Mouse (Mus musculus) left cerebral cortex, postnatal 25 days (tissue): ENCODE measurements around the gene Lhpp. TPM values are rescaled to one million over a fixed set of nuclear protein-coding genes. Genes with fewer than 3 reads are reported as not detected.
A peak's percentile ranks its signal among the peaks of the same experiment; 100 is the strongest.

Experiments used
- DNase-seq, 2 experiments: peaks; one replicate each; pipeline ENCODE4 v3.0.0; 2022; ENCODE audit warnings: low spot score in 2 of 2, mixed read lengths in 1 of 2
- intact Hi-C: fragments of 180-260 bp; cut with DNase I; formaldehyde crosslinking; loops from one replicate; pipeline ENCODE4 v1.15.1; 2025
- total RNA-seq, 2 experiments: library from RNA; stranded (reverse); gene quantifications; 2 replicates each; pipeline ENCODE4 v1.2.3; 2021

Gene Lhpp
- total RNA-seq, 2 experiments from 2014 or later: 15.3 to 19.2 TPM

DNA sequence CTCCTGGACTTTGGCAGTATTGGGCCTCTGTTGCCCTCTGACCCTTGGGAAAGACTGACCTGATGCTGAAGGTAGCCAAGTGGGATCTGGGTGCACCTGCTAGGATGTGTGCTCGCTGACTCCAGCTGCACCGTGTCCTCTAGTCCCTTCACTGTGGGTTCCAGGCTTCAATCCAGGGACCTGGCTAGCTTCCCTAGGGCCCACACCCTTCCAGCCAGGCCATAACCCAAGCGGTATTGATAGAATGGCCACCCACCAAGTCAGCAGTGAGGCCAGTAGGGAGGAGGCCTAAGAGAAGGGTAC, 60.4 kb downstream of the Lhpp start:
- DNase-seq: no peak
- intact Hi-C loops: no loop called here

DNA sequence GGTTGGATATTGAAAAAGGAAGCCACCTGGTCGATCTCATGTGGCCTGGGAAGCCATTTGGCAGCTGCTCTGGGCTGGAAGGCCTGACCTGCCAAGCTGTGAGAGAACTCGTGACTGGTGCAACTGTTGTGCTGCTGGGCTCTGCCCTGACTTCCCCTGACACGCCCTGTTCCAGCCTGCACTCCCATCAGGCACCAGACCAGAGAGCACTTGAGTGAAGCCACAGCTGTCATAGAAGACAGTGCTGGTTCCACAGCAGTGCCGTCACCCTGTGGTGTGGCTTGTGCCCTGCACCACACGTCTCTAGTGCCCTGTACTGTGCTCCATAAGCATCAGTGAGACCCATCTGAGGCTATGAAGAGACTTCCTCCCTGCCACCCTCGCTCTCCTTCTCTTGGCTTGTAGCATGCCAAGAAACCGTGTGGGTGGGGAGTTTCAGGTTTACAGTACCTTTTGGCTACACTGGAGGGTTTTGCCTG, 62.1 kb downstream of the Lhpp start:
- intact Hi-C loops: no loop called here

DNA sequence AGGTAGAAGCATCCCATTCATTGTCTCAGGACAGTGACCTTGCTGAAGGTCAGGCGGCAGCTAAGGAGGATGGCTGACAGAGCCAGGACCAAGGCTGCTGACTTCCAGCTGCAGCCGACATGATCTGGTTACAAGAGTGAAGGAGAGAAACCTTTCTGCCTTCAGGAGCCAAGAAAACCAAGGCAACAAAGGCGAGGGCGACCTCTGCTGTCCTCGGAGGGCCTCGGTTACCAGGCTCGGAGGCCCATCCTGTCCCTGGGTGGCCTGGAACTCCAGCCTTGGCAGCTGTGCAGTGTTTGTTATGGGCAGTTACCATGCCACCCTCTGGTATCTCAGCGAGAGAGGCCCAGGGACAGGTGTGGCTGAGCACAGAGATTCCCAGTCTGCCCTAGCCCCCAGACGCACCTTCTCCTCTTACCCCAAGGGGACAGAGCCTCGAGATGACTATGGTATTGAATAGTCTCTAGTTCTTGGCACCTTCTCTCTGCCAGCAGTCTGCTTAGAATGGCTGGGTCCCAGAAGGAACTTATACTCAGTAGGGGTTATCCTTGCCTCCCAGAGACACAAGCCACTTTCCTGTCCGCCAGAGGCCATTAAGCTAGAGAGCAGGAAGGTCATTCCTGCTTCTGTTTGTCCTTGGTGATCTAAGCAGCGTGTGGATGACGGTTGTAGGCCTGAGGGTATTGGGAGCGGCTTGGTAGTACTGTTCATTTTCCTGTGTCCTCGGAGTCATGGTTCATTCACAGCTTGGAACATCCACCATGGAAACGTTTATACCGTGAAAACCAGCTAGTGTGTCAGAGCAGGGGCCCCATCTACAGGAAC, 63.7 kb downstream of the Lhpp start:
- intact Hi-C loops: no loop called here
- DNase-seq: no peak

More for the DNA sequence above, 62.1 kb downstream of the Lhpp start:
- DNase-seq: peak in 1 of 2 experiments; percentile 73

DNA sequence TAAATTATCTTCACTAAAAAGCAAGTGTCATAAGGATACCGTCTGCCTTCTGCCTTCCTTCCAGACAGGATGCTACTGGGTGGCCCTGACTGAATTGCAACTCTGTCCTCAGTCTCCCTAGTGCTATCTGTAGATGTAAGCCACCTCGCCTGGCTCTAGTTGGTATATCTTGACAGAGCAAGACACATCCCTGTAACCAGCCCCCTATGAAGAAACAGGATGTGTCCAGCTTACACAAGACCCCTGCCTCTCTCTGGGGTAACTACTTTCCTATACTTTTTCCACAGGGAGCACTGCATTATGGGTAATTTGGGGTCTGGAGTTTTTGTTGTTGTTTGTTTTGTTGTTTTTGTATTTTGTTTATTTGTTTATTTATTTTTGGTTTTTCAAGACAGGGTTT, 65.5 kb downstream of the Lhpp start:
- DNase-seq: no peak
- intact Hi-C loops: no loop called here

DNA sequence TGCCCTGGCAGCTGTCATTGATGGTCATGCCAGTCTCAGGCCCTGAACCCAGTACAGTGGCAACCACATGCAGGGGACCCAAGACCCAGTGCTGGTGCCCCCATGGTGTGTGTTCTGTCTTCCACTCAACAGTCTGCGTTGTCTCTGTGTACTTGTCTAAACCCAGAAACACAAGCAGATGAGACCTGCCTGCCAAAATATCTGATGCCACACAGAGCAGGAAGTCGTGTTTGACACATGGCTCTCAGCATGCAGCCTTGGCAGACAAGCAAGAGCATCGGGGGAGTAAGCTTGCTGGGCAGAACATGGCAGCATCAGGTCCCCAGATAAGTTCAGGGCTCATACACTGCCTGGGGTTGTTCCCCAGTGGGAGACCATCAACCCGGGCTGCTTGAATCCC, 68.7 kb downstream of the Lhpp start:
- DNase-seq: no peak
- intact Hi-C loops: no loop called here

DNA sequence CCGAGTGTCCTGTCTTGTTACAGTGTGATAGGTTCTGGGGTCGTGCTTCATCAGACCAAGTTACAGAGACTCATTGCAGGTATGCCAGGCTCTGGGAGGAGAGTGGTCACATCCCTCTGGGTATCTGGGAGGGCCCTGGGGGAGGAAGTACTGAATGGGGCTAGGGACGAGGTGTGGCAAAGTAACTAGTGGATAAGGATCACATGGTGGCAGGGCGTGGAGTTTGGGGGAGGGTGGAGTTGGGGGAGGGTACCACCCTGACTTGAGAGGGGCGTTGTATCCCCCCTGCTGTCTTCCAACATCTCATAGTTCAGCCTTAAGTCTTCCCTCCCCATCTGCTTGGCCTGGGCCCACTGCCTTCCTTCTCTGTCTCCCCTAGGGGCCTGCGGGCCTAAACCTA, 69.1 kb downstream of the Lhpp start:
- no peak for DNase-seq
- intact Hi-C loops: no loop called here

DNA sequence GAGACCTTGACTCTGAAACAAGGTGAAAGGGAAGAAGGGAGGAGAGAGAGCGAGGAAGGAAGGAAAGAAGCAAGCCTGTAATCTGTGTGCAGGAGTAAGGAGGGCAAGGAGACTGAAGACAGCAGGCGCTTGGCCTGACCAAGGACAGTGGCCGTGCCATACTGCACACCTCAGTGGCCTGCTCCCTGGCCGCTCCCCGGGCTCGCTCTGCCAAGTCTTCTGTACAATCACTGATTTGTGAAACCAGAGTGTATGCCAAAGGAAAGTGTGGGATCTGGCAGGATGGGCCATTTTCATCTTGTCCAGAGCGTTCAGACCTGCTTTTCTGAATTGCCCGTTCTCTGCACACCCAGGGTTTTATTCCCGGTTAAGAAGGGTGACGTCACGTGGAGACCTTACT, 70.9 kb downstream of the Lhpp start:
- intact Hi-C loops: no loop called here
- no peak for DNase-seq

DNA sequence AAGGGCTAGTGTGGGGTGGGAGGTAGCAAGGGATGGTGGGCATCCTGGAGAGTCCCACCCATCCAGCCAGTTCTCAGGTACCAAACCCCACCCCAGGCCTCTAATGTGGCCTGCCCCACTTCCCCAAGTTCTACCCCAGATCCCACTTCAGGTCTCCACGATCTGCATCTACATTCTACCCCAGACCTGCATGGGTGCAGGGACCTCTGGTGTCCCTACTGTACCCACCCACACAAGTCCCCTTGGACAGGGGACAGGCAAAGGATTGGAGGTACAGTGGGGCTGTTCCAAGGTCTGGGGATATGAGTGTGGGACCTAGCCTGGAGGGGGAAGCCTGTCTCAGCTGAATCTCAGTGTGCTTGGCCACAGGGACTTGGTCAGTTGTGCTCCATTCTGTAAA, 71.4 kb downstream of the Lhpp start:
- intact Hi-C loops: no loop called here

DNA sequence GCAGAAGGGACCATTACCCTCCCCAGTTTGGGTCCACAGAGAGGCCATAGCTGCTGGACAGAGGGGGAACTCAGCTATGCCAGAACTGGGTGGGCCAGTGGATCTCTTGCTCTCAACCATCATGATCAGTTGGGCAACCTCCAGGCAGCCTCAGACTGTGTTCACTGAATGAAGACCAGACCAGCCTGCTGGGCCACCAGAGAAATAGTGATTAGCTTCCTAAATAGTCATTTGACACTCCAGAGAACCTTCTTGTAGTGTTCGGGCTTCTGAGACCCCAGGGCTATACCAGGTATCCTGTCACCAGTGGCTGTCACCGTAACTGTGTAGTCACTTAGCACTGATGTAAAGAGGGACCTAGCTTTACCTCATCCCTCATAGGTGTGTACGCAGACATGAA, 71.9 kb downstream of the Lhpp start:
- DNase-seq: no peak
- intact Hi-C loops: no loop called here

More for the DNA sequence above, 71.4 kb downstream of the Lhpp start:
- no peak for DNase-seq

DNA sequence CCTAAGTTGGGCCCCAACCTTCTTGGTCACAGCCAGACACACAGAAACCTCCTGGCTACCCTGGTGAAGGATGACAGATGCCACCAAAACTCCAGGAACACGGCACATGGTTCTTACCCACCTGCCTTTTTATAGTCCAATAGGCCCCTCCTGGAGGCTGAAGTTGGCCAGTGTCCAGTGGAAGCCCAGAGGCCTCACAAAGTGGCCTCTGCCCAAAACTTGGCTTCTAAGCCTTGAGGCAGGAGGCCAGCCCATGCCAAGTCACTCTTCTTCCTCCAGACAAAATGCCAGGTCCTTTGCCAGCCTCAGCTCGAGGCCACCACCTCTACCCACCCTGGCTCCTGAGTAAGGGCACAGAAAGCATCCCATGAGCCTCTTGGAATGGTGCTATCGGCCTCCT, 72.5 kb downstream of the Lhpp start:
- intact Hi-C loops: no loop called here
- no peak for DNase-seq

DNA sequence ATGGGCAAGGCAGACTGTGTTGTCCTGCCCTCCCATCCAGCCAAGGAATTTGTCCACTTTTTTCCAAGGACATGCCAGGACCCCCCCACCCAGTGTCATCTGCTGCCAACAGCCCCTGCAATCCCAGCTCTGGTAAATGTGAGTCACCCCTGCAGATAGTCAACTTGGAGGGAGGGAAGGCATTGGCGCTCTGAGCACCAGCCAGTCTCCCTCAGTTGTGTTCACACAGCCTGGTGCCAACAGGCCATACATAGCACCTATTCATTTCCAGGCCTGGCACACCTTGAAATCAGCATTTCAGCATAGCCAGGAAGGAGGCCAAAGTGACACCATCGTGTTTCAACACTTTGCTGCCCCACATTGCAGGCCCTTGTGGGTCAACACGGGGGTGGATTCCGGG, 73.5 kb downstream of the Lhpp start:
- no peak for DNase-seq
- intact Hi-C loops: no loop called here

DNA sequence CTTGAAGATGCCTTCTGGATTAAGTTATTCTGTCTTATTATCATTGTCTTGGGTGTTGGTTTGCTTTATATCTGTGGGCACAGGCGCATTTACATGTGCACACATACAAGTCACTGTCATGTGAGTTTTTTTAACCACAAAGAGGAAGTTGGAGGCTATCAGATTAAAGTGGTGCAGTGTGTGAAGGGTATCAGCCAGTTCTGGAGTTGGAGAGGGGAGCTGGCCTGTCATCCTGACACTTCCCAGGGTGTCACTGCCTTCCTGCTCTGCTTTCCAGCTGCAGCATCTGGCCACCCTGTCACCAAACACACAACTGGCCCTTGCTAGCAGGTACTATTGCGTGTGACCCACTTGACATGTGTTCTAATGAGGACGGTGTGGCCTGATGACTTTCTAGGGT, 76.1 kb downstream of the Lhpp start:
- no peak for DNase-seq
- intact Hi-C loops: no loop called here

DNA sequence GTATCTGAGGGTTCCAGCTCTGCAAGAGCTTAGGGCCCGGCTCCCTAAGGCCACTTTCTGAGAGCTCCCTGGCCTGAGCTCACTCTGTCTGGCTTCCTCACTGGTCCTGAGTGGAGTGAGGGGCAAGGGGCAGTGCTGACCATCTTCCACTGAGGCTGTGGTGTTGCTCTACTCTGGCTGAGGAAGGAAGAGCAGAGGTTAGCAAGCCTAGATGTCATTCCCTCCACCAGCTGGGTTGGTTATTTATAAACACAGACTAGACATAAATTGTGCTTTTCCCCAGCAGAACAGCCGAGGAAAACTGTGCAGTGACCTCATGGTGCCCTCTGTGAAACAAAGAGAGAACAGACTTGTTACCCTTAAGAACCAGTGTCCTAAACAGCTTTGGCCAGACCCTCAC, 77.5 kb downstream of the Lhpp start:
- DNase-seq: no peak
- intact Hi-C loops: no loop called here

DNA sequence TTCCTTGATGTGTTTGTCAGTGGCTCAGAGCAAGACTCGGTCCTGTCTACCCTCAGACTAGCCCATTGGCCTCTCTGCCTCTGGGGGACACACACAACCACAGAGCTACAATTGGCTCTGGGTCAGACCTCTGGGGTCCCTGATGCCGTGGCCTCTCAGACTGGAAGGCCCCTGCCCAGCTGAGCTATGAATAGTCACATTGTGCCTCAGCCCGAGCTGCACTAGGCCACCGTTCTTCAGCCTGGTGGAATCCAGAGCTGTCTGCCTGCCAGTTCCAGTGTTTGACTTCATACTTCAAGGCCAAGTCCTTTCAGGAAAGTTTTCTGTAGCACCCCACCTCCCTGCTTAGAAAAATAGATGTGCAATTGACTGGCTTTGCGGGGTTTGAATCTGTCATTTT, 78.3 kb downstream of the Lhpp start:
- peak in 1 of 2 experiments; percentile 31 for DNase-seq
- intact Hi-C loops: no loop called here

DNA sequence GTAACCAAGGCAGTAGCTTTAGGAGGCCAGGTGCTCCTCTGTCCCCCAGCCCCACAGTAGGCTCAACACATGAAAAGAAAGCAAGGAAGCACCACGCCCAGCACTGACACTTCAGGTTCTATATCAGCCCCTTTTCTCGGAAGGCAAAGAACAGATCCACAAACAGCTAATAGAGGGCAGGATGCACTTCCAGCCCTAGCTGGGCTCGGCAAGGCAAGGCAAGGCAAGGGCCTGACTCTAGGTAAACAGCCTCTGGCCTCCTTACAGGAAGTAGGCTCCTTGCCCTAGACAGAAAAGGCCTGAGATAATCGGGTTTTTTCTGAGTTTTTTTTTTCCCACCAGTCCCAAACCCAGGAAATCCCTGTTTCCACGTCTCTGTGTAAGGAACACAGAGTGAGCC, 79.3 kb downstream of the Lhpp start:
- DNase-seq: no peak
- intact Hi-C loops: no loop called here

DNA sequence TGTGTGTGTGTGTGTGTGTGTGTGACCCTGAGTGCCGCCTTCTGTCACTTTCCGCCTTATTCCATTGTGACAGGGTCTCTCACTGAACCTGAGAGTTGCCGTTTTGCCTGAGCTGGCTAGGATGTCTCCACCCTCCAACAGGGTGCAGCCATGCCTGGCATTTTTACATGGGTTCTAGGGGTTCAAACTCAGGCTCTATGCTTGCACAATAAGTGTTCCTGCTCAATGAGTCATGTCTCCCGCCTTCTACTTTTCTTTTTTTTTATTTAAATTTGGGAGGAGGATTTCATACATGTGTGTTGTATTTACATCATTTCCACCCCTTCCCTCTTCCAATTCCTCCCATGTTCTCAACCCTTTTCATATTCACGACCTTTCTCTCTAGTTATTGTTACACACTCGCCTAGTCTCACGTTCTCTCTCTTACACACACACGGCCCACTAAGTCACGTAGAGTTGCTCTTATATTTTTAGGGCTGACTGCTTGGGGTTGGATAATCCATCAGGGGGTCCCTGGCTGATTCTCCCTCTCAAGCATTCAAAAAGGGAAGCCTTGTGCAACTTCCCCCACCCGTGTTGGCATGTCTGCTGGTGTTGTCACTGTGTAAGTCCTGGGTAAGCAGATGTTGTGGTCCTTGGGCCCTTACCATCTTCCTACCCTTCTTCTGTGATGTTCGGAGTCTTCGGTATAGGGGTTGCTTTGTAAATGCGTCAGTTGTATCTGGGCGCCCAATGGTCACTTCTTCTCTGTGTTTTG, 80.5 kb downstream of the Lhpp start:
- no peak for DNase-seq
- intact Hi-C loops: no loop called here

DNA sequence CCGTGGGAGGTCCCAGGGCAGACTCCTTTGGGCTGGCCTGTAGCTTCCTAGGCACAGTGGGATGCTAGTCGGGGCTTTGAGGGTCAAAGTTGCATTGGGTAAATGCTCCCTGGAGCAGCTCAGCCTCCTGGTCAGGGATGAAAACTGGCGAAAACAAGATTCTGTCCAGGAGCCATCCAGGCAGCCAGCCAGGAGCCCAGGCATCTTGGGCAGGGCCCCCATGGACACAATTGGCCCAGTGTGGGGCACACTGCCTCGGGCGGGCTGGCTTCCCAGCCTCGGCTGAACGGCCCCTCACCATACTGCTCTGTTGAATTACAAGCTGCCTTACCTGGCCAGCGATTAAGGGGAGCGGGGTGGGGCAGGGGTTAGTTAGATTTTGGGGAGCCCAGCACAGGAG, 82.3 kb downstream of the Lhpp start:
- intact Hi-C loops: no loop called here
- peak in 1 of 2 experiments; percentile 46 for DNase-seq

DNA sequence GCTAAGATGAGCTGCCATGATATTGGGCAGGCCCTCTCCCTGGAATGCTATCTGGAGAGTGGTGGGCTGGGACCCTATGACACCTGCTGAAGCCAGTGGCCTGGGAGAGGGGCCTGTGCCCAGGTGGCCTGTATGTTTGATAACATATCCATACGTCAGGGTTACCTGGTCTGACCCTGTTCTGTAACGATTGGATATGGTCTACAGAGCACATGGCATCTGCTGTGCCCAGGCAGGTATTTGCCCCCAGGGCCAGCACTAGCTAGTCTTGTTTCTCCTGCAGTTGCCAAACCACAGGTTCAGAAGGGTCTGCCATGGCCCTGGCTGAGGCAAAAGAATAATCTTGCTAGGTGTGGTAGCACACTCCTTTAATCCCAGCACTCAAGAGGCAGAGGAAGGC, 83.1 kb downstream of the Lhpp start:
- no peak for DNase-seq
- intact Hi-C loops: no loop called here

DNA sequence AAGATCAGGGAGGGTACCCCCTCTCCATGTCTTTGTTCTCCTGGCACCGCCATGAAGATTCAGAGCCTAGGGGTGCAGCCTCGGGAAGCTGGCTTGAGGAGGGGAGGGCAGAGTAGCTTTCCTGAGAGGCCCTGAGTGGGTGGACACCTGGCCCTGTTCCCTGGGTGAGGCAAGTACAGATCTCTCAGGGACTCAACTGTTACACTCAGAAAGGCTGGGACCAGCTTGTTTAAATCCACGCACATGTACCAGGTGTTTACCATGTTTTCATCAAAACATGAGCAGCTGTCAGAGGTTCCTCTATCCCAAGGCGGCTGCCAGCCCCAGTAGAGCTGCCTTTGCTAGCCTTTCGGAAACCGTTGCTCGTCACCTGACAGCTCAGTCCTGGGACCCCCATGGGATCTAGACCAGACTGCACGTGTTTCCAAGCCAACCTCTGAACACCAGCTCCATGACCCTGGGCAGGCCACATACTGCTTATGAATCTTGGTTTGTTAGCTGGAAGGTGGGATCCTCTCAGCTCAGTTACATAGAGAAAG, 86.9 kb downstream of the Lhpp start:
- intact Hi-C loops: no loop called here
- no peak for DNase-seq

DNA sequence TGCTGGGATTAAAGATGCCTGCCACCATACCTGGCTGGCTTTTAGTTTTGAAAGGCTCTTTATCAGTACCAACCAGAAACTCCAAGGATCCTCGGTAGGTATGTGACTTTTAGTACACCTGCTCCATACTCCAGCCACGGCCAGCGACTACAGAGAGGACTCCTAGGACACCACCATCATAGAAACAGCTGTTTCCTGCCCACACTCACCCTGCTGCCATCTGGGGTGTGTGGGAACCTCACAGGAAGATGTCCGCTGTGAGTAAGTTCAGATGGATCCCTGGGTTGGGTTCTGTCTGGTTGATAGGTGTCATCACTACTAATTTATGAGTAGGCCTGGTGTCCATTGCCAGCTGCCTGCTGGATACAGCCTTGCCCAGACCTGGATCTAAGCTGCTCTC, 88.3 kb downstream of the Lhpp start:
- DNase-seq: peak in 1 of 2 experiments; percentile 59
- intact Hi-C loops: no loop called here

DNA sequence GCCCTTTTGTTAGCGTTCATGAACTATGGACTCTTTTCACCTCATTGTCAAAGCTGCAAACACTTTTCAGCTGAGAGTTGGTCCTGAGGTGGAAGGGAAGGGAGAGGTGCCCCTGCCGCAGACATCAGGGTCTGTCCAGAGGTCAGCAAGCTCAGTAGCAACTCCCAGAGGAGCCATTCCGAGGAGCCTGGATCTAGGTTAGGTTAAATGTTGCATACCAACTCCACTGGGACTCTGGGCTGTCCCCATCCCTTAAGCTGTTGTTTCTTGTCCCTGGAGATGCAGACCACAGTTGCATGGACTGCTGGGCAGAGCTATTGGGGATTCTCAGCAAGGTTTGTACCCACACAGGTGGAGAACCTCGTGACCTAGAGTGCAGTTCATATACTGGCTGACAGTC, 88.7 kb downstream of the Lhpp start:
- intact Hi-C loops: no loop called here
- no peak for DNase-seq
